Mouse (Mus musculus) myocyte (in vitro differentiated cells): ENCODE data around the gene Enc1.

Source experiments
- CEBPB ChIP-seq: IDR thresholded peaks from 2 replicates; pipeline ENCODE4 v1.6.1; 2011; ENCODE audit warnings: mild to moderate bottlenecking, moderate library complexity; ENCODE audit not compliant: poor library complexity, insufficient read depth, severe bottlenecking
- MAX ChIP-seq: IDR thresholded peaks from one replicate; pipeline ENCODE4 v1.6.1; 2011; ENCODE audit warnings: low read depth, mild to moderate bottlenecking, control low read depth
- MYOG ChIP-seq, 3 experiments: IDR thresholded peaks; one replicate each; pipeline ENCODE4 v1.6.1; 2011; ENCODE audit warnings: control low read depth in 2 of 3, low read depth in 2 of 3, mild to moderate bottlenecking in 2 of 3; ENCODE audit not compliant: insufficient read length in 2 of 3, control insufficient read depth in 1 of 3, insufficient read depth in 1 of 3
- POLR2A ChIP-seq: IDR thresholded peaks from one replicate; pipeline ENCODE4 v1.6.1; 2011; ENCODE audit warnings: low read depth, mild to moderate bottlenecking, control low read depth, moderate library complexity; ENCODE audit not compliant: insufficient read length
- POLR2AphosphoS2 ChIP-seq: IDR thresholded peaks from one replicate; pipeline ENCODE4 v1.6.1; 2011; ENCODE audit warnings: low read depth, control low read depth; ENCODE audit not compliant: insufficient read length

- TF ChIP-seq POLR2A (no peak), MAX (no peak), MYOG (IDR thresholded peaks at IDR 0.05; ENCODE audit: control insufficient read depth in 1 of 3, insufficient read depth in 1 of 3, insufficient read length in 2 of 3, low read depth in 2 of 3) (no peak), CEBPB (no peak), POLR2AphosphoS2 (no peak)
Measured at GRCm38 (mm10) chr13:97250551-97251380, 9.9 kb downstream of the Enc1 start.
